Mouse (Mus musculus) heart, embryonic 11.5 days (tissue): ENCODE results near the gene Pus1. TPM values are rescaled to one million over a fixed set of nuclear protein-coding genes. Genes with fewer than 3 reads are reported as not detected.

Experiments used
- ATAC-seq: fragments of 200-750 bp; cut with Nextera tagmentation; replicated peaks from 2 replicates; pipeline ENCODE4 v1.8.0; 2017; ENCODE audit warnings: moderate library complexity; ENCODE audit not compliant: insufficient number of reproducible peaks, low FRiP score, low TSS enrichment
- H3K27ac ChIP-seq: fragments of 300-500 bp; sonication (generic); 2 replicates; pipeline ENCODE4 v1.5.1; 2014; ENCODE audit warnings: mild to moderate bottlenecking, low read depth, low read length
- H3K27me3 ChIP-seq: fragments of 300-500 bp; sonication (generic); 2 replicates; pipeline ENCODE4 v1.6.1; 2014; ENCODE audit warnings: mild to moderate bottlenecking, low read length, mixed read lengths; ENCODE audit not compliant: control insufficient read depth, insufficient read depth
- H3K36me3 ChIP-seq: fragments of 300-500 bp; sonication (generic); 2 replicates; pipeline ENCODE4 v1.6.1; 2014; ENCODE audit warnings: mild to moderate bottlenecking, low read length, moderate library complexity, mixed read lengths; ENCODE audit not compliant: control insufficient read depth, insufficient read depth
- H3K4me1 ChIP-seq: fragments of 300-500 bp; sonication (generic); 2 replicates; pipeline ENCODE4 v1.6.1; 2014; ENCODE audit warnings: low read length; ENCODE audit not compliant: control insufficient read depth, insufficient read depth
- H3K4me2 ChIP-seq: fragments of 300-500 bp; sonication (generic); 2 replicates; pipeline ENCODE4 v1.6.1; 2014; ENCODE audit warnings: mild to moderate bottlenecking, moderate library complexity
- H3K4me3 ChIP-seq: fragments of 300-500 bp; sonication (generic); 2 replicates; pipeline ENCODE4 v1.5.1; 2014; ENCODE audit warnings: low read depth, low read length
- H3K9ac ChIP-seq: fragments of 300-500 bp; sonication (generic); 2 replicates; pipeline ENCODE4 v1.6.1; 2014; ENCODE audit warnings: mild to moderate bottlenecking, low read depth, low read length, moderate library complexity
- H3K9me3 ChIP-seq: fragments of 300-500 bp; sonication (generic); replicated peaks from 2 replicates; pipeline ENCODE4 v1.6.1; 2016; ENCODE audit warnings: low read length; ENCODE audit not compliant: control insufficient read depth
- WGBS: fragments of 180-500 bp; shearing (Covaris S2); extraction: QIAGEN DNeasy Blood & Tissue Kit; methylation state at CpG from one replicate; pipeline ENCODE4 v1.1.7; 2014; ENCODE audit not compliant: insufficient replicate concordance; 5-methylcytosine and 5-hydroxymethylcytosine counted together
- polyA plus RNA-seq: library from polyadenylated mRNA; unstranded; fragments of >200 nt; fragmentation: Nextera tagmentation; extraction: Ambion mirVana; gene quantifications from 2 replicates; pipeline ENCODE4 v1.2.1, GENCODE M21; 2014

Pus1 gene
- polyA plus RNA-seq, 1 experiment from 2014 or later = 19.6 TPM

DNA sequence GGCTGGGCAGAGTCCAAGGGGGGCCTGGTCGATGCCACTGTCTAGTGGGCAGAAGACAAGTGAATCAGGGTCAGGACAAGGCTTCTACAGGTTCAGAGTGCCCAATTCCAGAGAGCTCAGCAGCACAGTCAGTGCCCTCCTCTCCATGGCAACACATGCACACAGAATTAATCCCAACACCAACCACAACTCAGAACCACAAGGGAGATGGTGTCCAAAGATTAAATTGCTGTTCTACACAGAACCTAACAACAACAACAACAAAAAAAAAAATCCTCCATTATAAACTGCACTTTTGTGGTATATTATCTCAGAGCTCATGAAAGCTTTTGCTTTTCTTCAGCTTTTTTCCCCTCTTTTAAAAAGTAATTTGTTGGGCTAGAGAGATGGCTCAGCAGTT, 44.9 kb downstream of the Pus1 start:
- ATAC-seq = no peak
- Histone ChIP-seq H3K36me3 (peaks cover 36% of the 10 kb centered on the region), H3K27me3 (no peaks in the 10 kb centered on the region), H3K9ac (no peak overlapping the region), H3K4me1 (no peaks in the 10 kb centered on the region), H3K4me2 (no peak overlapping the region), H3K9me3 (no peaks in the 10 kb centered on the region), H3K27ac (no peak overlapping the region), H3K4me3 (no peak overlapping the region)
- WGBS = 83% methylated on average over 1 of the region's 1 CpGs

DNA sequence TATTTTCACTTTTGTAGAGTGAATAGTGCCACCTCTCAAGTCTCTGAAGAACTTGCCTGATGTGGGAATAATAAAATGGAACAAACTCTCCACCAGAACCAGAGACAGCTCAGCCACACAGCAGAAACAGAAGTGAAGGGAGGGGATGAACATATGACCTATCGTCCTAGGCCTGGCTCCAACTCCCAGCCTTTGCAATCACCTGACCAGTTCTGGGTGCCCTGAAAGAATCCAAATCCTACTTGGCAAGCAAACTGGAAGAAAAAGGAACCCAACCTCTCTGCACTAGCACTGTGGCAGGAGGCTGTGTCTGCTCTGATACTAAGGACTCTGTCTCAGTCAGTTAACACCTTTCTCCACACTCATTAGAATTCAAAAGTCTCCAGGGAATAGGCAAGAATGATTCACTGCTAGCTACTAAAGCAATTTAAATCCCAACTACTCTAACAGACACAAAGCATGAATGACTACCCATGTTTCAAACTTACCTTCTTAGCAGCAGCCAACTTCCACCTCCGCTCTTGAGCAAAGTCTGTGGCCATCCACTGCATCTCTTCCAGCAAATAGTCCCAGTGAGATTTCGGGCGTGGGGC, 47.1 kb downstream of the Pus1 start:
- ATAC-seq = no peak
- H3K27me3 ChIP-seq = no peaks in the 10 kb centered on the region
- no peaks in the 10 kb centered on the region for H3K4me1 ChIP-seq
- H3K27ac ChIP-seq = no peak overlapping the region
- H3K4me3 ChIP-seq = no peak overlapping the region
- H3K9ac ChIP-seq = no peak overlapping the region
- no peak overlapping the region for H3K4me2 ChIP-seq
- WGBS = 89% methylated on average over 4 of the region's 4 CpGs
- peaks cover 37% of the 10 kb centered on the region for H3K36me3 ChIP-seq
- no peaks in the 10 kb centered on the region for H3K9me3 ChIP-seq

DNA sequence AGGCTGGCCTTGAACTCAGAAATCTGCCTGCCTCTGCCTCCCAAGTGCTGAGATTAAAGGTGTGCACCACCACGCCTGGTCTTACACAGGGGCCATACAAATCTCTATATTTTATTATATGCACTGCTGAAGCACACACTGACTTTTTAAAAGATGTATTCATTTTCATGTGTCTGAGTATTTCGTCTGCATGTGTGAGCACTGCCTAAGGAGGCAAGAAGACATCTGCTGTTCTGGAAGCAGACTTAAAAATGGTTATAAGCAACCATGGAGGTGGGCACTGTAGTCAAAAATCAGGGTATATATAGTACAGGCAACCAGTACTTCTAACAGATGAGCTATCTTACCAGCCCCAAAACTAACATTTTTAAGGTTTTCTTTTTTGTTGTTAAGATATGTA, 49.2 kb downstream of the Pus1 start:
- ATAC-seq = no peak
- Histone ChIP-seq H3K27ac (no peak overlapping the region), H3K27me3 (no peaks in the 10 kb centered on the region), H3K4me3 (no peak overlapping the region), H3K4me1 (no peaks in the 10 kb centered on the region), H3K36me3 (peaks cover 41% of the 10 kb centered on the region), H3K4me2 (no peak overlapping the region), H3K9ac (no peak overlapping the region), H3K9me3 (no peaks in the 10 kb centered on the region)
- 88% methylated on average over 2 of the region's 2 CpGs for WGBS

DNA sequence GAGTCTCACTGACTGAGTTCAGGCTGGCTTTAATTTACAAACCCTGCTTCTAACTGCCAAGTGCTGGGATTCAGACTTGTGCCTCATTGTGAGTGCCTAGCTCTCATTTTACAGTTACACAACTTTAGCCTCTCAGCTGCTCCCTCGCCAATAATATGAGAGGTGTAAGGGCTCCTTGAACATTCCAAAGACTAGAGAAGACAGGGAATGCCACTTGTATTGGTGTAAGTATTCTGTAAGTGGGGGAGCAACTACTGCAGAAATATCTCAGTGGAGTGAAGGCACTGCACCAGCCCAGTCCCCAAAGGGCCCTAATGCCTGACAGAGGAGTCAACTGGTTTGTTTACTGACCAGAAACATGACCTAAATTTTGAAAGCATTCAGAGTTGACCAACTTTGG, 52.6 kb downstream of the Pus1 start:
- WGBS = 87% methylated on average over 1 of the region's 1 CpGs
- Histone ChIP-seq H3K4me3 (no peak overlapping the region), H3K27ac (no peak overlapping the region), H3K4me1 (no peaks in the 10 kb centered on the region), H3K9me3 (no peaks in the 10 kb centered on the region), H3K9ac (no peak overlapping the region), H3K27me3 (no peaks in the 10 kb centered on the region), H3K4me2 (no peak overlapping the region), H3K36me3 (peaks cover 43% of the 10 kb centered on the region)
- no peak for ATAC-seq

Other genes starting within 250 kb of the Pus1 start
- gene Galnt9, start 236.3 kb downstream of the Pus1 start, polyA plus RNA-seq = not detected in 2 replicates
- 35.8 and 41.7 TPM in 2 replicates for gene Noc4l, start 127.2 kb downstream of the Pus1 start, polyA plus RNA-seq
- gene Ddx51, start 127.2 kb downstream of the Pus1 start, polyA plus RNA-seq = 18.0 and 22.0 TPM in 2 replicates
- gene Ep400, start 9.9 kb downstream of the Pus1 start, polyA plus RNA-seq = 29.2 and 30.4 TPM in 2 replicates
- 17.1 and 18.7 TPM in 2 replicates for gene Ulk1, start 29.4 kb upstream of the Pus1 start, polyA plus RNA-seq
- gene Hscb, start 59.1 kb upstream of the Pus1 start, polyA plus RNA-seq = 30.2 and 32.6 TPM in 2 replicates
- gene Chek2, start 59.3 kb upstream of the Pus1 start, polyA plus RNA-seq = 20.9 and 27.1 TPM in 2 replicates
- gene Ttc28, start 99.1 kb upstream of the Pus1 start, polyA plus RNA-seq = 8.1 and 9.4 TPM in 2 replicates